Mouse (Mus musculus) kidney, postnatal 36 days (tissue): ENCODE data around the gene Il1f9.

Experiments
- DNase-seq, 2 experiments: peaks; one replicate each; pipeline ENCODE4 v3.0.0; 2021 to 2022; ENCODE audit warnings: mixed read lengths in 2 of 2

The Il1f9 gene

GRCm38 (mm10) chr2:24186176-24186575 lies at the start of gene Il1f9:
Gene Il1f9, plus strand, starts transcription at chr2:24186476.
- DNase-seq: no peak

GRCm38 (mm10) chr2:24152861-24153260 lies 33.4 kb upstream of the Il1f9 start, which contains the start of gene Il1f8:
Gene Il1f8, plus strand, starts transcription at chr2:24153161.
- DNase-seq: no peak

- peak; percentile 71 to 76 for DNase-seq
Measured at GRCm38 (mm10) chr2:24181683-24182331, 4.5 kb upstream of the Il1f9 start.

- peak; percentile 30 to 46 for DNase-seq
Measured at GRCm38 (mm10) chr2:24182423-24183147, 3.7 kb upstream of the Il1f9 start.

- DNase-seq: peak; percentile 12 to 17
Measured at GRCm38 (mm10) chr2:24184092-24184491, 2.2 kb upstream of the Il1f9 start.

- no peak for DNase-seq
Measured at GRCm38 (mm10) chr2:24187585-24187984, 1.3 kb downstream of the Il1f9 start.

GRCm38 (mm10) chr2:24188189-24188588 lies 1.9 kb downstream of the Il1f9 start:
- peak in 1 of 2 experiments; percentile 31 for DNase-seq

GRCm38 (mm10) chr2:24215118-24215517 lies 28.8 kb downstream of the Il1f9 start, which contains the start of gene Il1f6:
Gene Il1f6, plus strand, starts transcription at chr2:24215418.
- no peak for DNase-seq

- no peak for DNase-seq
Measured at GRCm38 (mm10) chr2:24227191-24227590, 40.9 kb downstream of the Il1f9 start.
